Mouse (Mus musculus) gastrocnemius, postnatal 25 days (tissue): ENCODE results near the gene Hivep1. TPM values are rescaled to one million over a fixed set of nuclear protein-coding genes. Genes with fewer than 3 reads are reported as not detected.

Source experiments
- DNase-seq: peaks from one replicate; pipeline ENCODE4 v3.0.0; 2022
- long read RNA-seq, 2 experiments: library from polyadenylated mRNA; stranded (forward); transcript quantifications; one replicate each; pipeline ENCODE4 v2.0.0; 2021
- total RNA-seq, 2 experiments: library from RNA; stranded (reverse); gene quantifications; 1 replicate in 1 of 2; 2 replicates in 1 of 2; pipeline ENCODE4 v1.2.3; 2021

Gene Hivep1
- total RNA-seq: 10 to 100 TPM; 12.4 to 14.4 TPM
- long read RNA-seq, experiment 1, partial matches to known transcripts: 1 of 1 reads
- long read RNA-seq, experiment 1, other reads (novel, unspliced or antisense): 0 of 1 reads
- long read RNA-seq, experiment 2, partial matches to known transcripts: 0 of 2 reads
- long read RNA-seq, experiment 2, other reads (novel, unspliced or antisense): 2 of 2 reads

DNA sequence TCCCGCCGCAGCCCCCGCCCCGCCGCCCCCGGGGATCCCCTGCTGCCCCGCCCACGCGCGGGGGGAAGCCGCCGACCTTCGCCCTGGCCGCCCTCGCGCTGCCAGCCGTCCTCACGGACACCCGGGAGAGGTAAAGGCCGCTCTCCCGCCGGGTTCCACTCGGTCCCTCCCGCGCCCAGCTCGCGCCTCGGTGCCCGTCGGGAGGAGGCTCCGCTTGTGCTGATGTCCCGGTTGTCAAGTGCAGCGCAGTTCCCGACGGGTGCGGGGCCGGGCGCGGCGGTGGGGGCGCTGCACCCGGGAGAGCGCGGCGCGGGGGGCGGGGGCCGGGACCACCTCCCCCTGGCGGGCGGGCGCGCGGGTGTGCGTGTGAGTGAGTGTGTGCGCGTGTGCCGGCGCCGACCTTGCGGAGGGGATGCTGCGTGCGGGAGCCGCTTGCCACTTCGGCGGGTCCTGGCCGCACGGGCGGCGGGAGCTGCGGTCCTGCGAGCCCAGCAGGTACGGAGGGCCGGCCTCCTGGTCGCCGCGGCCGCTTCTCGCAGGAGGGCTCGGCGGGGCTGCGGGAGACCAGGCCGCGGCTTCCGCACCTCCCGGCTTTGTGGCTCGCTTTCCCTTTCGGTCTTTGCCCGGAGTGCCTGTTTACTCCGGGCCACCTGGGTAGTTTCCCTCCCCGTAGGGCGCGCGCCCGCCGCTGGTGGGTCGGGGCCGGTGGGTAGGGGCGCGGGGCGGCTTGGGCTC lies at the start of gene Hivep1:
Gene Hivep1 (plus strand): TSS at position 61 of the 735 bp plus-strand sequence.
- no peak for DNase-seq

DNA sequence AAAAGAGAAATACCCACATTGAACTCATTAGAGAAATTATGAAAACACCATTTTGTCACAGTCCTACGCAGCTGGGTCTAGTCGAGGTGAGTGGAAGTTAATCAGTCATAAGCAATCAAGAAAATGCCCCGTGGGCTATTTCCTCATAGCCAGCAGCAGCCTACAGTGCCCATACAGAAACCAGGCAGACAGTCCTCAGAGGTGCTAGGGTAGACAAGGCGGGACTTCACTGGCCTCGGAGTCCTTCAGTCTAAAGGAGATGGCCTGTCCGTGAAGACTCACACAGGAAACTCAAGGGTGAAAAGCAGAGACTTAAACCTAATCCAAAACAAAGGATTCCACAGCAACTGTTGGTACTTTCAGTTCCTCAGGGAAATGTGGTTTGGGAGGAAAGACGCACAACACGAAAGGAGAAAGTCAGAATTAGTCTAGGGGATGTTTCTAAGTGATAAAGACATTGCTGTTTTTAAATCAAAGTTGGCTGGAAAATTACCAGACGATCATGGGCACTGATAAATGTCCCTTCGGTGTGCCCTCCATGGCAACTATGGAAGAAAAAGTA lies 36.3 kb upstream of the Hivep1 start:
- DNase-seq: no peak

DNA sequence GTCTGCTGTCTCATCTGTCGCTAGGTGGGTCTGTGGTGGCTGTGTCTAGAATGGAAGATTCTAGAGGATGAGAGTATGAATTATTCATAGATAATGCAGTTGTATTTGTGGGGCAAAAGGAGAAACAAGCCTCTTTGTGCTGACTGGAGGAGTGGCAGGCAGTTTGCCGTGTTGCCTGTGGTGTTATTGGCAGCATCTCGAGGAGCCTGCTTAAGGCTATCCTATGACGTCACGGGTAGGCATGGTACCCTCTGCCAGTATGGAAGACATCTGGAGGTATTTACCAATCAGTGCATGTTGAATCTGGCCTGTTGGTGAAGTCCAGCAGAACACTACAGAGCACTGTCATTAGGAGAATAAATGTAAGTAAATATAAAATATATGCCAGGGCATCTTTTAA lies 35.6 kb upstream of the Hivep1 start:
- DNase-seq: no peak

DNA sequence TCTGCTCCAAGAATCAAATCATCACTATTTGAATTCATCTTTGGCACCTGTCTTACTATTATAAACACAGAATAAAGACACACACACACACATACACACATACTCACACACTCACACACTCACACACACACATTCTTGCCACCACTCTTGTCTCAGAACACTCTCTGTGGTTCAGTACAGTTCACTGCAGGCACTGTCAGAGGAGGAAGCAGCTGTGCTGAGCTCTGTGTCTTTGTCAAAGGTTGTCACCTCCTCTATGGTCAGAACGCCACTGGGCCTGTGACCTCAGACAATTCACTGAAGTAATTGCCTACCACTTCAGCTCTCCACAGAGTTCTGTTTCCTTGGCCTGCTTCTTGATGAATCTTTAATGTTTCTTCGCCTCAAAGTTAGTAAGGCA lies 33.5 kb upstream of the Hivep1 start:
- DNase-seq: no peak

DNA sequence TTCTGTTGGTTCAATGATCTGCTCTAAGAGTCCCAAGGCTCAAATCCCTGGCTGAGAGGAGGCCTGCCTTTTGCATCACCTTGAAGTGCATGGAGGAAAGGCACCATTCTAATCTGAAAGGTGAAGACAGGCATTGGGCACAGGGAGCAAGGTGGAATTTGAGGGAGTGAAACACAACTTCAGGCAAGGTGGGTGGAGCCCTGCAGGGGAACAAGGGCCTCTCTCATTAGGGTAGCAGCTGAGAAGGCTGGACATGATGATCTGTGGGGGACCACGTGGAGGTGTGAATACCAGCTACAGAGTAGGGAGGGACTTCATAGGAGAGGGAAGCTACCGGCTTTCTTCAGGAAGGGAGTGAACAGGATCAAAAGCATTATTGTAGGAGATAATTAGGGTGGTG lies 10.6 kb upstream of the Hivep1 start:
- DNase-seq: no peak

DNA sequence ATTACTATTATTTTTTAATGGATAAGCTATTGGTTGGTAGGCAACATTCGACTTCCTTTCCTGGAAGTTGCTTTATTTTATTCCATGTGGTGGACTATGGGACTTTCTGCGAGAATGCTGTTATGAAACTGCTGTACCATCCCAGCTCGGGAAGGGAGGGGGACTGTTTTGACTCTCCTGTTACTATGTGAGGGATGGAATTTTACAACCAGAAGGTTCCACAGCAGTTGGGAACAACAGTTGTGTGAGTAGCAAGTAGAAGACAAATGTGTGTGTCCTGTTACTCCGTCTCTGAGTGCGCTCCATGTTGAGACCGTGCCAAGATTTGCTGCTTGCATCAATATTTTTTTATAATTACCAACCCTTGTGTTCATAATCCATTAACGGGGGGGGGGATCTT lies 8.4 kb upstream of the Hivep1 start:
- DNase-seq: no peak

DNA sequence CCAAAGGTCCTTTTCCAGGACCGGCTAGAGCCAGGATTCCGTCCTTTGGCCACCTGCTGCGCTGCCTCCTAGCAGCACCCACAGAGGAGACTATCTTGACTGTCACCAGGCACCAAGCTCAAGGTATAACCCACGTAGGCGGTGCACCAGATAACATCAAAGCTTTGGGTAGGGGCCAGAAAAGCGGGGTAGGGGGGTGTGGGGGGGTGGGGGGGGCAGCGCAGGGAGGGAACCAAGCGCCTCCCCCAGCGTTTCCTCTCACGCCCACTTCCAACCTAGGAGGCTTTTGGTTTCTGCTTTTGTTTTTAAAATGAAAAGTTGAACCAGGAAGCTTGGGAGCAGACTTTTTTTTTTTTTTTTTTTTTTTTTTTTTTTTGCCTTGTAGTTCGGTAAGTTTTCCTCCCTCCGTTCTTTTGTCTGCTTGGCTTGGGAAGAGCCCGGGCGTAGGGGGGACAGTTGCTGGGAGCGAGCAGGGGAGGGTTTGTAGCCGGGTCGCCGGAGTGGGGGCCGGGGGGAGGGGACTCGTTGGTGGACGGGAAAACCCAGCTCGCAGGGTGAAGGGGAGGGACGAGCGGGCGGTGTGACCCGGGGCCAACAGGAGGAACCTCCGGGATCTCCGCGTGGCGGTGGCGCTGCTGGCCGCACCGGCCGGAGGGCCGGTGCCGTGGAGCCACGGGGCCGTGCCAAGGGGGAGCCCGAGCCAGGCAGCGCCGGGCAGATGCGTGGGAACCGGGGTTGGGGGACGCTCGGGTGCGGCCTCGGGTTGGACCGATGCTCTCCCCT lies 2.6 kb upstream of the Hivep1 start:
- peak; percentile 82 for DNase-seq

DNA sequence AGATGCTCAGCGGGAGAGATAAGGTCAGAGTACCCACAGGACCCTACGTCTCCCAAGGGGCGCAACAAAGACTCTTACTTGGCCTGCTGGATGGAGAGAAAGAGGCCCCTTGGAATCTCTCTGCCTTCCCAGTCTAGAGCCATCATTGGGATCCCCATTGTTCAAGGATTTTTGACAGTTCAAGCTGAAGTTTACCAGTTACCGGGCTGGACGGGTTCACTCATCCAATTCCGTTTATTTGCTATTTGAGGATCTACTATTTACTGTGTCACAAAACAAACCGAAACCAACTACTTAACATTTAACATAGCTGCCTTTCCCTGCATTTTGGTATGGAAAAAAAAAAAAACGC lies 2.1 kb upstream of the Hivep1 start:
- no peak for DNase-seq

DNA sequence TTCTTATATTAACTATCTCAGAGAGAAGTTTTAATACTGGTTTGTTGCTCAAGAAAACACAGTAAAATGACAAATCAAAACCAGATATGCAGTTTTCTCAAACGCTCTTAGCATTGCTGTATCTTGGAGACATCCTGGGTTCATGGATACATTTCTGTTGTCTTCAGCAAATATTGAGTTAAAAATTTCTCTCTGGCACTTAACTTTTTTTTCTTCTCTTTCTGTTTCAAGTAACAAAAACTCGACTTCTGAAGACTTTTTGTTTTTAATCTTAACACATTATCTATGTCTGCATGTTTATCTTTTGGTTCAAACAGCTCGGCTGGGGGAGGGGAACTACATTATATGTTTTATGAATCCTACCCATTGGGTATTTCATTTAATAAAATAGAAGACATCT lies 1.7 kb upstream of the Hivep1 start:
- no peak for DNase-seq

DNA sequence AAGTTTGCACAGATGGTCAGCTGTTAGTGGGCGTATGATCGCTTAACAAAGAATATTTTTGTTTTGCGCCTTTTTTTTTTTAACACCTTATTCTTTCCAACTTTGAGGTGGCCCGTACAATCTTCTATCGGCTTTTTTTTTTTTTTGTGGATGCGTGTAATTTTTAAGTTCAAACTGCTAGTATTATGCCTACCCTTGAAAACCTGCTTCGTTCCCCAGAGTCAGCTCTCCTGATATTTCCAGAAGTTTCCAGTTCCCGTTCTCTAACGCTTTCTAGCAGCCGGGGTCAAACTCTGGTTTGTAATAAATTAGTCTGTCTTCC lies 980 bp upstream of the Hivep1 start:
- no peak for DNase-seq

DNA sequence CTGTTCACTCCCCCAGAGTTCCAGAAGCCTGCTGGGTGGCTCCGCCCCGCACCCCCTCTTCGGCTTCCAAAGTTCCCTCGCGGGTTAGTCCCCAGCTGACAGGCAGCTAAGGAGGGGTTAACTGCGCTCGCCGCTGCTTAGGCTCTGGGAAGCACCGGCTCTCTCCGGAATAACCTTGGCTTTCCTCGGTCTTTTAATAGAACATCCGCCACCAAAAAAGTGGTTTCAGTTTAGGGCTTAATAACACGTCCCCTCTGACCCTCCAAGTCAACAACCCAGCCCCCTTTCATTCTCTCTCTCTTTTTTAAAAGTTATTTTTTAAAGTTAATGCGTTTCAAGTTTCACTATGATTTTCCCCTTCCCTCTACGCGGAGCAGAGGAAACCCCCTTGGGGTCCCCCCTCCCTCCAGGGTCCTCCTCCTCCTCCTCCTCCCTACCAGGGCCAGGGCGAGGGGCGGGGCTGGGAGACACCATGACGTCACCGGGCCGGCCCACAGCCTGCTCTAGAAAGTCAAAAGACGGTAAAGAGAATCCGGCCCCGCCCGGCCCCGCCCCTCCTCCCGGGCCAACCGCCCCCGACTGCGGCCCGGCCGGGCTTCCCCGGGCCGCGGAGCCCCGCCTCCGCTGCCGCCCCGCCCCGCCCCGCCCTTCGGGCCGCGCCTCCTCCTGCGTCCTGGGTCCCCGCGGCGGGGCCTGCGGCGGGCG lies 467 bp upstream of the Hivep1 start:
- peak; percentile 99 for DNase-seq

DNA sequence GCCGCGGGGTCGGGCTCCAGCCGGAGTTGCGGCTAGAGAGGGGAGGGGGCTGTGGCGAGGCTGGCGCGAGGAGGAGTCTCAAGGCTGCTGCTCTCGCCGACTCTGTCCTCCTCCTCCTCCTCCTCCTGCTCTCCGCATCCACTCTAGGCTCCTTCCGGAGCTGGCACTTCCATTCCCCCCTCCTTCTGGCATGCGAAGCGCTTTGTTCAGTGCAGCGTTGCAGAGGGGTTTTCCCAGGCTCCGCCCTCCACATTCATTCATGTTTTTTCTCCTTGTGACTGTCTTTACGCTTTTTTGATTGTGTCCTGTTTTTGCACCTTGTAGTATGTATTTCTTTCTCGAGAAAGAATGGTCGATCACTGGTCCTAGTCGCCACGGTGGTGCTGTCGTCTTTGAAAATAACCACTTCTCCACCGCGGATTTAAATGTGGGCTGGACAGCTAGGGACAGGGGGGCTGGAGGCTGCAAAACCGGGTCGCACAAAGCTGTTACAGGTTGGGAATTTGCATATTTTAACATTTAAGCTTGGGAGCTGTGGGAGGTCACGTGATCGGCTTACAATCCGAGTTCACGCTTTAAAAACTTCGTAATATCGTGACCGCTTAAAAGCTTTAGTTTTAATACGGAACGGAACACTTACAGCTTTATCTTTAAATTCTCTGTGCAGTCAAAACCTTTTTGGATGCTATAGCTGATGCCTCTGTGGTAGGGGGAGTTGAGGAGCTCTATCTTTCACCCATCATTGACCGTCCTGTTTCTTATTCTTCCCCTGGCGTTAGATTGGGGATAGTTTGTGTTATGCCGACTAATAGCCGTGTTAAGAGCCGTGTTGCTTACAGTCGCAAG lies 1.1 kb downstream of the Hivep1 start:
- DNase-seq: peak; percentile 55

DNA sequence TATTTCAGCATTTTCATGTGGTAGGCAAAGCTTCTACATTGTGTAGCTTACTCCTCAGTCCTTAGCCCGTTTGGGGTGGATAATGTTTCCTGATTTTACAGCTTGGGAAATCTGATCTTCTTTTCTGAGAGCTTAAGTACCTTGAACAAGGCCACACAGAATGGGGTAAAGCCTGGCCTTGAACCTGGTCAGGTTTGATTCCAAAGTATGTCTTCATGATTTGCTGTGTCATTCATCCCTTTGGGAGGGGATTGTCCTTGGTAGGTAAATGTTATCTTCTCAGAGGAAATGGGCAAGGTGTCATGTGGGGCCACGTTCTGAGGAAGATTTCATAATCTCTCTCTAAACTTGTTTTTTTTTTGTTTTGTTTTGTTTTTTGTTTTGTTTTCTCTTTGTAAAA lies 1.8 kb downstream of the Hivep1 start:
- DNase-seq: no peak

DNA sequence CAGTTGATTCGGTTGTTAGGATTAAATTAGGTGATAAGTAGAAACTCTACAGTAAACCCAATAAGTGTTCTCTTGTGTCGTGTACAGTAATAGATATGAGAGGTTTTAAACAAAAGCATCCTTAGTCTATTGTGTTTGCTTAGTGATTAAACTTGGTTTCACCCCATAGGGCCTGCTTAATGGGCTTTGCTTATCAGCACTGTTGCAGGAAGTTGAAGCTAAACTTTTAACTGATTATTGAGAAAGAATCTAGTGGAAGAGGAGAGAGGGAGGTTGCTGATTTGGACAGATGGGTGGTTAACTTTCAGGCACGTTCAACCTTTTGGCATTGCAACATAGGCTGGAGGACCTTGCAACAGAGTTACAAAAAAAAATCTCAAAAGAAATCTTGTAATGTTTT lies 2.3 kb downstream of the Hivep1 start:
- no peak for DNase-seq

DNA sequence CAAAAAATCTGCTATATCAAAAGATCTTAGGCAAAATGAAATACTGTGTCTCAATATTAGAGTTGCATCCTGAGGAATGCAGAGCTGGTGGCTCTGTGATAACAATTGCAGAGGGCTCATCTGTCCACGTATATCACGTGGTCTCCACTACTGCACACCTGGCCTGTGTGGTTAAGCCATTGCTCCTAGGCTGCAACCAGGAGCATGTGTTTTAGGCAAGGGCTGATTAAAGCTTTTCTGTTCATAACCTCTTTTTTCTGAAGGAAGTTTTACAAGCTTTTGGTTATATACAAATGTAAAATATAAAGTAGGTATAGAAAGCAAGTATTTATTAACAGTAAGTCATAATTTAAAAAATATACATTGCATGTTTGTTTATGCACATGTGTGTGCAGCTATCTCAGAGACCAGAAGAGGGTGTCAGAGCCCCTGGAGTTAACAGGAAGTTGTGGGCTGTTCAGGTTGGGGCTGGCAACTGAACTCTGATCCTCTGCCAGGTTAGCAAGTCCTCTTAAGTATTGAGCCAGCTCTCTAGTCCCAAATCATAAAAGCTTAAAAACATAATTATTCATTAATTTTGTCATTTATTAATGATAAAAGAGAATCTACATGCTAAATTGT lies 5.0 kb downstream of the Hivep1 start:
- no peak for DNase-seq

DNA sequence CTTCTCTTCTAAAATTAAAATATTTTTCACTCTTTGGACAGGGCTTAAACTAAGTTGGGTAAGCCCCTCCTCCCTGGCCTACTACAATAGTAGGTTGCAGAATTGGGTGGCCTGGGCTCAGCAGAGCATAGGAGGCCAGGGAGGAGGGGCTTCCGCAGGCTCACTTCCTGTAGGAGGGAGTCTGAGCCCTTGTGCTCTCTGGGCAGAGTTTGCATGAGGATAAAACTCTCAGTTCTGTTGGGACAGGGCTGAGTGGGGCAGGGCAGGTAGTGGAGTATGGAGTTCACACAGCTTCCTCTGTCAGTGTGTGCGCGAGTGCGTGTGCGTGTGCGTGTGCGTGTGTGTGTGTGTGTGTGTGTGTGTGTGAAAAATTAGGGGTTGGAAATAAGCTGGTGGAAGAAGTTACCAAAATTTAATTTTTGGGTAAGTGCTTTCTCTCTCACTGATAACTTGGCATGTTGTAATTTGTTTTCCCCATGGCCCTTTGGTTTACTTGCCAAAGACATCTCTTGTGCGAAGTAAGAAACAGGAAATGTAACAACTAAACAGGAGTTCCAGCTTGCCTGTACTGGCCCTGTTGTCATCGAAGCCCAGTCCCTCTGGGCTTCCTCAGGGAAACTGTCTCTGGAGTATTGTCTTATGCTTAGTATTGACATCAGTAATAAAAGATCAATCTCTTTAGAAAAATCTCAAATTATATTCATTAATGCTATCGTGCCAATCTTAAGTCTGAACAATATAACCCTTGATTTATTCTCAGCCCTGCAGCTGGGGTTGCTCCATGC lies 9.2 kb downstream of the Hivep1 start:
- no peak for DNase-seq

DNA sequence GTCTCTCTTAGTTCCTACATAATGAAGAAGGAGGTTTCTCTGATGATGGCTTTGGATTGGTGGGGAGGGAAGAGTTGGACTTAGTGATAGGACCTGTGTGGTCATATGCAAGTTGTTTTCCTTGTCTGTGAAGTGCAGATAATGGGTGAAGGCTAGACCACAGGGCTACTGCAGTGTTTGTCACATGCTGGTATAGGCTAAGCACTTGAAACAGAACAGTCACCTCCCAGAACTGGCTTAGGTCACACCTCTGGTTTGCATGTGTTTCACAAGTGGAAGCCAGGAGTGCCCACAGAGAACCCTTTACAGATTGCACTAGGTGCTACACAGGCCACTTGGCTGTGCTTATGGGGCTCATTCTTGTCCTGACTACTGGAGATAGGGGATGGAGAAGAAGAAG lies 12.4 kb downstream of the Hivep1 start:
- DNase-seq: no peak

DNA sequence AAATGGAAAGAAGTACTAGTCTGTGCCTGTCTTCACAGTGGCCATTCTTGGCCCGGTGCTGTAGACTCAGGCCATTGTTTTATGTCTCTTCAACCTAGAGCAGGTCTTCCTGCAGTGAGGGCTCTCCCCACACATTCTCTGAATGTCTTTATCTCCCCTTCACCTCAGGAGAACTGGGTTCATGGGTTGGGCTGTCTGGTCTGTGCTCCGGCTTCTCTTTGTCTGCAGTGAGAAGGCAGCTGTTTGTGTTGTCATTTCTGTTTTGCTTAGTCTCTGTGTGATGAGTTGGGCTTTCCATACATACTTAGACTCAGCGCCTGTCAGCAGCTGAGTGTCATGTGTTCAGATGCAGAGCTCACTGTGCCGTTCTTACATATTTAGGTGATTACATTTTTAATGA lies 18.4 kb downstream of the Hivep1 start:
- no peak for DNase-seq

DNA sequence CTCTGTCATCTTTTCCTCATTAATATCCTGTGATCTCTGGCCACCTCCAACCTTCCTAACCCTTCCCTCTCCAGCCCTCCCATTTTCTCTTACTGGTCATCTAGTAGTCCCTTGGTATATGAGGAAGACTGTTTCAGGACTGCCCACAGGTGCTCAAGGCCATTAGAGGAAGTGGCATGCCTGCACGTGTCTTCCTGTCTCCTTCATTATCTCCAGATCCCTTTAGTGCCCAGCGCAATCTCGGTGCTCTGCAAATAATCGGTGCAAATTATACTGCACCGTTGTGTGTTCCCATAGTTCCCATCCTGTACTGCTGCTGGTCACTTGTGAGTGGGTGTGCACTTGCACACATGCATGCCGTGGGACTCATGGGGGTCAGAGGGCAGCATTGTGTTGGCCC lies 19.2 kb downstream of the Hivep1 start:
- DNase-seq: no peak

DNA sequence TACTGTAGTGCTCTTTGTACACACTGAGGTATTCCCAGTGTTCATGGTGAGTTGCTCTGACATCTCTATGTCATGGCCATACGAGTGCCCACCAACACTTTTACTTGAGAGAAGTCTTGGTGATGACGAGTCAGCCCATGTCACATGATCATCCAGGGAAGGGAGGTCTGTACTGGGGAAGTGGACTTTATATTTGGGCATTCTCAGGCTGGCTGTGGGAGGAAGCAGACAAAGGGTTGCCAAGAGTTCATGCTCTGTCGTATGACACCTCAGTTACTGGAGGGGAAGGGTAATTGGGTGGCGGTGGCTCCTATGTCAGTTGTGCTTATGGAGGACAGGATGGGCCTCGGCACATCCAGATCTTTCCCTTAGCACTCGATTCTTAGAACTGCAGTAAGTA lies 21.5 kb downstream of the Hivep1 start:
- no peak for DNase-seq

DNA sequence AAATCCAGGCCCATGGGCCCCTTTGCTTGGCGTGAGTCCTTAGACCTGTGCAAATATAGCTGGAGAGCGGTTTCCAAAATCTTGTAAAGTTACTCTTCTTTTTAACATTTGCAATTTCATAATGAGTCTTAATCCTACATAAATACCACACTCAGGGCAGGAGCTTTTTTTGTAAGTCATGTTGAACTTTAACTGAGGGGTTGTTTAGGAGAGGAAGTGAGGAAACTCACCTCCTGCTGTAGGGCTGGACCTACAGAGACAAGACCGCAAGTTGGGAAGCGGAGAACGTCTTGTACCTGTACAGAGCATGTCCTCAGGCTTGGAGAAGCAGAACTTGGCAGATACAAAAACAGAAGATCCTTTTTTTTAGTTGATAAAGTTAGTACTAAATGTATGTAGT lies 23.7 kb downstream of the Hivep1 start:
- no peak for DNase-seq
